Mouse (Mus musculus) brain, adult 2 months (tissue): ENCODE data around the gene Sypl.

Experiments
- DNase-seq: peaks from one replicate; pipeline ENCODE4 v3.0.0; 2011; ENCODE audit warnings: low read depth, low spot score

The Sypl gene

GRCm38 (mm10) chr12:32953596-32954215 lies at the start of gene Sypl:
Sypl (plus strand) TSS chr12:32953891.
- DNase-seq: peak; percentile 97

- DNase-seq: no peak
These were observed 44.0 kb upstream of the Sypl start for GRCm38 (mm10) chr12:32909686-32910085.

- DNase-seq: peak; percentile 97
These were observed 43.6 kb upstream of the Sypl start for GRCm38 (mm10) chr12:32910092-32910491.

- peak; percentile 90 for DNase-seq
These were observed 43.0 kb upstream of the Sypl start for GRCm38 (mm10) chr12:32910560-32911194.

GRCm38 (mm10) chr12:32911569-32911968 lies 42.1 kb upstream of the Sypl start:
- peak; percentile 15 for DNase-seq

GRCm38 (mm10) chr12:32912772-32913171 lies 40.9 kb upstream of the Sypl start:
- no peak for DNase-seq

- no peak for DNase-seq
These were observed 35.0 kb upstream of the Sypl start for GRCm38 (mm10) chr12:32918683-32919082.

- DNase-seq: no peak
These were observed 34.6 kb upstream of the Sypl start for GRCm38 (mm10) chr12:32919091-32919490.

- peak; percentile 51 for DNase-seq
These were observed 34.2 kb upstream of the Sypl start for GRCm38 (mm10) chr12:32919527-32919926.

GRCm38 (mm10) chr12:32920185-32920788 lies 33.4 kb upstream of the Sypl start:
- peak; percentile 80 for DNase-seq

- DNase-seq: no peak
These were observed 32.6 kb upstream of the Sypl start for GRCm38 (mm10) chr12:32921071-32921470.

GRCm38 (mm10) chr12:32921532-32922131 lies 32.1 kb upstream of the Sypl start:
- DNase-seq: no peak

GRCm38 (mm10) chr12:32924245-32924644 lies 29.4 kb upstream of the Sypl start:
- DNase-seq: no peak

GRCm38 (mm10) chr12:32926331-32927172 lies 27.1 kb upstream of the Sypl start:
- DNase-seq: peak; percentile 93

GRCm38 (mm10) chr12:32927231-32927835 lies 26.4 kb upstream of the Sypl start:
- DNase-seq: peak; percentile 66

- DNase-seq: no peak
These were observed 25.5 kb upstream of the Sypl start for GRCm38 (mm10) chr12:32928180-32928579.

GRCm38 (mm10) chr12:32929831-32930513 lies 23.7 kb upstream of the Sypl start:
- DNase-seq: no peak

- DNase-seq: no peak
These were observed 23.1 kb upstream of the Sypl start for GRCm38 (mm10) chr12:32930566-32930965.

- DNase-seq: no peak
These were observed 17.3 kb upstream of the Sypl start for GRCm38 (mm10) chr12:32936246-32936946.

- no peak for DNase-seq
These were observed 12.6 kb upstream of the Sypl start for GRCm38 (mm10) chr12:32941141-32941540.
